Mouse (Mus musculus) hematopoietic stem cell, adult 5-6 weeks (primary cell): ENCODE measurements around the gene Cbl. TPM values are rescaled to one million over a fixed set of nuclear protein-coding genes. Genes with fewer than 3 reads are reported as not detected.
A peak's percentile ranks its signal among the peaks of the same experiment; 100 is the strongest.

Experiments
- ATAC-seq, 2 experiments: fragments of 125-278 bp in 1 of 2; replicated peaks in 1 of 2; 2 replicates each; pipeline ENCODE4 v1.8.0; 2016 to 2017; ENCODE audit warnings: inconsistent platforms in 2 of 2, mild to moderate bottlenecking in 2 of 2, moderate number of reproducible peaks in 2 of 2, low read depth in 1 of 2, moderate TSS enrichment in 1 of 2; ENCODE audit not compliant: low FRiP score in 2 of 2, poor library complexity in 2 of 2, severe bottlenecking in 2 of 2, insufficient read depth in 1 of 2, low TSS enrichment in 1 of 2
- total RNA-seq: library from RNA; stranded (forward); fragments of 172-1452, 232-1000 nt; gene quantifications from 2 replicates; pipeline ENCODE4 v1.2.3, GENCODE M21; 2017

Gene Cbl
- total RNA-seq, 1 experiment from 2014 or later = 19.6 TPM

- no peak for ATAC-seq
Observed at GRCm38 (mm10) chr9:44144023-44144717, 89.7 kb downstream of the Cbl start.

- ATAC-seq = no peak
Observed at GRCm38 (mm10) chr9:44143421-44143820, 90.4 kb downstream of the Cbl start.

GRCm38 (mm10) chr9:44141951-44142350, 91.9 kb downstream of the Cbl start:
- ATAC-seq = no peak

- ATAC-seq = no peak
Observed at GRCm38 (mm10) chr9:44137846-44138245, 96.0 kb downstream of the Cbl start.

- no peak for ATAC-seq
Observed at GRCm38 (mm10) chr9:44135731-44136411, 98.0 kb downstream of the Cbl start.

GRCm38 (mm10) chr9:44134851-44135730, 98.8 kb downstream of the Cbl start:
- ATAC-seq = 0 out of 4 replicates have a peak, but pooled peaks of 1 of the 2 experiments have one; percentile 15

GRCm38 (mm10) chr9:44134101-44134850, 99.6 kb downstream of the Cbl start, which contains the start of gene Mcam:
Gene Mcam, plus strand, starts transcription at chr9:44134469.
- ATAC-seq = no peak

GRCm38 (mm10) chr9:44133287-44133686, 100.6 kb downstream of the Cbl start:
- no peak for ATAC-seq

GRCm38 (mm10) chr9:44132200-44132599, 101.6 kb downstream of the Cbl start:
- no peak for ATAC-seq

GRCm38 (mm10) chr9:44131276-44131590, 102.6 kb downstream of the Cbl start:
- no peak for ATAC-seq

- no peak for ATAC-seq
Observed at GRCm38 (mm10) chr9:44130581-44131275, 103.1 kb downstream of the Cbl start.

GRCm38 (mm10) chr9:44130034-44130433, 103.8 kb downstream of the Cbl start:
- peak; percentile 39 to 70 for ATAC-seq

- no peak for ATAC-seq
Observed at GRCm38 (mm10) chr9:44129633-44130032, 104.2 kb downstream of the Cbl start.

- no peak for ATAC-seq
Observed at GRCm38 (mm10) chr9:44127351-44127801, 106.5 kb downstream of the Cbl start.

GRCm38 (mm10) chr9:44126746-44127145, 107.1 kb downstream of the Cbl start:
- no peak; a peak in 1 of 4 replicates for ATAC-seq

GRCm38 (mm10) chr9:44125546-44126428, 108.1 kb downstream of the Cbl start:
- peak; percentile 53 to 81; a peak in 2 of 4 replicates for ATAC-seq
